Mouse (Mus musculus) olfactory bulb, adult 2 months (tissue): ENCODE results near the gene Scnn1a.

Experiments used
- CTCF ChIP-seq: fragments of 200-500 bp; IDR thresholded peaks from 2 replicates; pipeline ENCODE4 v1.5.1; 2012; ENCODE audit warnings: low read depth, mild to moderate bottlenecking, low read length, moderate library complexity; ENCODE audit not compliant: insufficient read depth
- POLR2A ChIP-seq: fragments of 200-500 bp; IDR thresholded peaks from 2 replicates; pipeline ENCODE4 v1.6.1; 2012; ENCODE audit warnings: mild to moderate bottlenecking, low read depth, low read length, moderate library complexity; ENCODE audit not compliant: insufficient read depth

DNA sequence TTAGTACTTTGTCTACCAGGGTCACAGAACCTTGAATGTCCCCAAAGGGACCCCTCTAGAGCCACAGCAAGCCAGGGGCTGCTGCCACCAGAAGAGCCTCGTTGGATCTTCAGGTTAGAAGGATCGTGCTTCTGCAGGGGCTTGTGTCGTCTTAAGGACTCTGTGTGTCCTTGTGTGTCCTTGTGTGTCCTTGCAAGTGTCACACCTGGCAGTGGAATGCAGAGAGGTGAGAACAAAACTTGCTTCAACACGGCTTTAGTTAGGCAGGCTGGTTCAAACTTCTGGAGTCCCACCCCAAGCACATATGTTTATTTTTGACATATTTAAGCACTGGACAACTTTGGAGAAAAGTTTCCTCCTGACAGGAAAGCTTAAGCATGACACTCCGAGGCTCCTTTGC, 31.7 kb upstream of the Scnn1a start:
- no peak for TF ChIP-seq CTCF
- no peak for TF ChIP-seq POLR2A
